Mouse (Mus musculus) liver, adult 2 months (tissue): ENCODE data around the gene Zfp40. TPM values are rescaled to one million over a fixed set of nuclear protein-coding genes. Genes with fewer than 3 reads are reported as not detected.
A peak's percentile ranks its signal among the peaks of the same experiment; 100 is the strongest.
"Not testable (repeated sequence)": the region's sequence is repeated elsewhere in the genome, so short reads cannot be mapped to it uniquely, and the experiment has no call there.

ENCODE experiments used
- DNase-seq: peaks from one replicate; pipeline ENCODE4 v3.0.0-alpha.2; 2011; ENCODE audit warnings: low read depth, low spot score; ENCODE audit errors: extremely low read depth
- H3K27ac ChIP-seq: fragments of 200-500 bp; replicated peaks from 2 replicates; pipeline ENCODE4 v1.5.1; 2012; ENCODE audit warnings: low read depth, mild to moderate bottlenecking, control low read depth, inconsistent platforms, low read length; ENCODE audit not compliant: insufficient read depth
- H3K27me3 ChIP-seq: fragments of 200-500 bp; 2 replicates; pipeline ENCODE4 v1.6.1; 2012; ENCODE audit warnings: mild to moderate bottlenecking, moderate library complexity, low read length, inconsistent platforms; ENCODE audit not compliant: control insufficient read depth, insufficient read depth
- H3K36me3 ChIP-seq: fragments of 200-500 bp; 2 replicates; pipeline ENCODE4 v1.6.1; 2012; ENCODE audit warnings: low read length, inconsistent platforms; ENCODE audit not compliant: control insufficient read depth, insufficient read depth
- H3K4me1 ChIP-seq: fragments of 200-500 bp; 2 replicates; pipeline ENCODE4 v1.6.1; 2011; ENCODE audit warnings: low read length; ENCODE audit not compliant: control insufficient read depth, insufficient read depth
- H3K4me3 ChIP-seq: fragments of 200-500 bp; 2 replicates; pipeline ENCODE4 v1.5.1; 2011; ENCODE audit warnings: low read depth, mild to moderate bottlenecking, control low read depth, low read length, moderate library complexity; ENCODE audit not compliant: insufficient read depth
- H3K79me2 ChIP-seq: fragments of 200-500 bp; 2 replicates; pipeline ENCODE4 v1.6.1; 2012; ENCODE audit warnings: inconsistent platforms, mild to moderate bottlenecking, low read length, moderate library complexity; ENCODE audit not compliant: control insufficient read depth, insufficient read depth
- H3K9ac ChIP-seq: fragments of 200-500 bp; 2 replicates; pipeline ENCODE4 v1.6.1; 2012; ENCODE audit warnings: low read depth, mild to moderate bottlenecking, control low read depth, inconsistent platforms, low read length
- CTCF ChIP-seq: fragments of 200-500 bp; IDR thresholded peaks from 2 replicates; pipeline ENCODE4 v1.5.1; 2011; ENCODE audit warnings: low read depth, low read length, control low read depth
- POLR2A ChIP-seq: fragments of 200-500 bp; IDR thresholded peaks from 2 replicates; pipeline ENCODE4 v1.6.1; 2011; ENCODE audit warnings: low read length, control low read depth; ENCODE audit not compliant: insufficient read depth; ENCODE audit errors: extremely low read depth
- WGBS: fragments of 180-500 bp; shearing (Covaris S2); methylation state at CpG from one replicate; pipeline ENCODE4 v1.1.7; 2018; 5-methylcytosine and 5-hydroxymethylcytosine counted together
- polyA plus RNA-seq: library from polyadenylated mRNA; depleted of rRNA; stranded (reverse); fragments of >200 nt; gene quantifications from 2 replicates; pipeline ENCODE4 v1.2.3, GENCODE M21; 2012; rRNA removed
- total RNA-seq: library from RNA; depleted of rRNA; stranded (reverse); fragments of >200 nt; gene quantifications from 2 replicates; pipeline ENCODE4 v1.2.3, GENCODE M21; 2014; rRNA removed

Zfp40 gene
- total RNA-seq (1.5 and 2.8 TPM in 2 replicates), polyA plus RNA-seq (0.18 and 0.25 TPM in 2 replicates)

GRCm38 (mm10) chr17:23192453-23193379 lies at the start of gene Zfp40:
Gene Zfp40 (minus strand): TSS chr17:23193252.
- peaks cover 3% of the 10 kb centered on the region for H3K36me3 ChIP-seq
- H3K27ac ChIP-seq = peak within 1 kb of the TSS; percentile 18
- peak within 1 kb of the TSS; percentile 60 for H3K4me3 ChIP-seq
- TF ChIP-seq POLR2A = no peak; the same call in 1 of the 2 replicates
- TF ChIP-seq CTCF = no peak
- peak; percentile 84 for DNase-seq
- H3K79me2 ChIP-seq = no peaks in the 10 kb centered on the region; the same call in 1 of the 2 replicates
- peaks cover 5% of the 10 kb centered on the region; the same call in 1 of the 2 replicates for H3K4me1 ChIP-seq
- H3K27me3 ChIP-seq = no peaks in the 10 kb centered on the region
- H3K9ac ChIP-seq = peak within 1 kb of the TSS; percentile 47
- 4% methylated on average over 27 of the region's 27 CpGs for WGBS

- WGBS = 83% methylated on average over 2 of the region's 2 CpGs
- H3K9ac ChIP-seq = no peak overlapping the region
- TF ChIP-seq POLR2A = no peak
- no peak for TF ChIP-seq CTCF
- no peaks in the 10 kb centered on the region for H3K36me3 ChIP-seq
- no peaks in the 10 kb centered on the region for H3K4me1 ChIP-seq
- H3K79me2 ChIP-seq = no peaks in the 10 kb centered on the region
- no peak overlapping the region for H3K27ac ChIP-seq
- H3K27me3 ChIP-seq = no peaks in the 10 kb centered on the region
- no peak overlapping the region for H3K4me3 ChIP-seq
- no peak for DNase-seq
Measured at GRCm38 (mm10) chr17:23218320-23218719, 25.3 kb upstream of the Zfp40 start.

GRCm38 (mm10) chr17:23199856-23200255 lies 6.8 kb upstream of the Zfp40 start:
- WGBS = 0% methylated on average over 1 of the region's 1 CpGs
- not testable (repeated sequence) for H3K9ac ChIP-seq, H3K79me2 ChIP-seq, H3K27me3 ChIP-seq, H3K27ac ChIP-seq, H3K36me3 ChIP-seq, H3K4me1 ChIP-seq, H3K4me3 ChIP-seq
- DNase-seq = peak; percentile 22
- TF ChIP-seq CTCF = peak; percentile 31; the same call in 1 of the 2 replicates

DNA sequence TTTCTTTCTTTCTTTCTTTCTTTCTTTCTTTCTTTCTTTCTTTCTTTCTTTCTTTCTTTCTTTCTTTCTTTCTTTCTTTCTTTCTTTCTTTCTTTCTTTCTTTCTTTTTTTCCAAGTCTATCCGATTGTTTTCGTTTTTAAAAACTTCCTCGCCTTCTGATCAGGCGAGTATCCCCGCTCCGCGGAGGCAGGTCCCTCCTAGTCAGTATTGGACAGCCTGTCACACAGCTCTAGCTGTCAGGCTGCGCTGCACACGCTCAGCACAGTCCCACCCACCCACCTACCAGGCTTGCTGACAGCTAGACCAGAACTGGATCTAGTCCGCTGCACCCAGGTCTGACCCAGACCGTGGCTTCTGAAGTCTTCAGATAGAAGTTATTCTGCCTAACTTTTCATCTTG lies 389 bp upstream of the Zfp40 start:
- Histone ChIP-seq H3K4me1 (peaks cover 2% of the 10 kb centered on the region; the same call in 1 of the 2 replicates), H3K4me3 (peak overlapping the region; percentile 51), H3K27ac (no peak overlapping the region), H3K27me3 (no peaks in the 10 kb centered on the region), H3K79me2 (no peaks in the 10 kb centered on the region; the same call in 1 of the 2 replicates), H3K9ac (peak overlapping the region; percentile 29), H3K36me3 (peaks cover 3% of the 10 kb centered on the region)
- peak; percentile 47 for DNase-seq
- TF ChIP-seq CTCF (no peak), POLR2A (no peak)
- 0% methylated on average over 11 of the region's 11 CpGs for WGBS

DNA sequence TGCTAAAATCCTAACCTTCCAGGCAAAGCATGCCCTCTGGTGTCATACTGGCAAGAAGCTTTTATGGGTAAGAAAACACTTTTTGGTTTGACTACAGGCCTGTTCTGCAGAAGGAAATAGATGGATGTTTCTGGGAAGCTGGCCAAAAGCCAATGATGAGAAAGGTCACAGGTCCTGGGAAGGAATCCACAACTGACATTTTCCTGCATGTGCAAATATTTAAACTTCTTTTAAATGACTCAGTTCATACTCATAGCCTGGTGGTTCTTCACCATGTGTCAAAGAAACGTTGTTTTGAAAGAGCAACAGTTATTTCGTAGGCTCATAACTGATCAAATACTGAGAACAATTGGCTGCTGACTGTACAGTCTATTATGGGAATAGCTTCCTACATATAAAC lies 5.4 kb downstream of the Zfp40 start:
- Histone ChIP-seq H3K36me3 (peaks cover 13% of the 10 kb centered on the region), H3K4me1 (peaks cover 8% of the 10 kb centered on the region; the same call in 1 of the 2 replicates), H3K27ac (no peak overlapping the region), H3K27me3 (no peaks in the 10 kb centered on the region), H3K79me2 (no peaks in the 10 kb centered on the region; the same call in 1 of the 2 replicates), H3K4me3 (no peak overlapping the region), H3K9ac (no peak overlapping the region)
- peak; percentile 62 for DNase-seq
- WGBS = 7% methylated on average over 2 of the region's 2 CpGs
- no peak for TF ChIP-seq POLR2A
- no peak for TF ChIP-seq CTCF

Other genes starting within 250 kb of the Zfp40 start
- gene Vmn2r-ps130, start 132.1 kb downstream of the Zfp40 start, total RNA-seq = not detected in 2 replicates
- gene Vmn2r-ps130, start 132.1 kb downstream of the Zfp40 start, polyA plus RNA-seq = not detected in 2 replicates
- not detected in 2 replicates for gene Vmn2r114, start 119.3 kb upstream of the Zfp40 start, total RNA-seq
- not detected in 2 replicates for gene Vmn2r114, start 119.3 kb upstream of the Zfp40 start, polyA plus RNA-seq
- not detected in 2 replicates for gene Vmn2r115, start 150.5 kb upstream of the Zfp40 start, total RNA-seq
- not detected in 2 replicates for gene Vmn2r115, start 150.5 kb upstream of the Zfp40 start, polyA plus RNA-seq
- gene Vmn2r116, start 191.4 kb upstream of the Zfp40 start, total RNA-seq = not detected in 2 replicates
- gene Vmn2r116, start 191.4 kb upstream of the Zfp40 start, polyA plus RNA-seq = not detected in 2 replicates